Mouse (Mus musculus): Measurements from ENCODE around the gene Npdc1. TPM values are rescaled to one million over a fixed set of nuclear protein-coding genes. Genes with fewer than 3 reads are reported as not detected.

The Npdc1 gene
- total RNA-seq, 2 experiments from 2014 or later: 37.9 to 39.7 TPM

- intact Hi-C loops (cut with DNase I): loop anchor here (2.0 to 10.0 kb wide), 3 partner anchors 50 to 128 kb away; partner anchors contain the start of gene Edf1
These were observed 28.1 kb downstream of the Npdc1 start for GRCm38 (mm10) chr2:25427256-25427655.

GRCm38 (mm10) chr2:25428442-25429236 lies 29.5 kb downstream of the Npdc1 start, which contains the start of gene Abca2:
Gene Abca2, plus strand, starts transcription at chr2:25428703.
- peak; percentile 94 for DNase-seq
- intact Hi-C loops (cut with DNase I): loop anchor here (2.0 to 10.0 kb wide), 3 partner anchors 32 to 126 kb away; partner anchors contain the start of genes Edf1 and Paxx

More at GRCm38 (mm10) chr2:25427256-25427655, 28.1 kb downstream of the Npdc1 start:
- no peak for DNase-seq

- peak in 1 of 2 experiments; percentile 20 for DNase-seq
- intact Hi-C loops (cut with DNase I): loop anchor here (2.0 to 10.0 kb wide), 3 partner anchors 31 to 125 kb away; partner anchors contain the start of genes Edf1 and Paxx
These were observed 30.5 kb downstream of the Npdc1 start for GRCm38 (mm10) chr2:25429435-25430180.

- intact Hi-C loops (cut with DNase I): no loop called here
- DNase-seq: no peak
These were observed 31.5 kb downstream of the Npdc1 start for GRCm38 (mm10) chr2:25430395-25431233.

GRCm38 (mm10) chr2:25431308-25431855 lies 32.2 kb downstream of the Npdc1 start:
- no peak for DNase-seq
- intact Hi-C loops (cut with DNase I): no loop called here

- DNase-seq: no peak
- intact Hi-C loops (cut with DNase I): no loop called here
These were observed 33.4 kb downstream of the Npdc1 start for GRCm38 (mm10) chr2:25432326-25433098.

GRCm38 (mm10) chr2:25433101-25433500 lies 34.0 kb downstream of the Npdc1 start:
- intact Hi-C loops (cut with DNase I): no loop called here

GRCm38 (mm10) chr2:25434292-25434691 lies 35.1 kb downstream of the Npdc1 start:
- DNase-seq: no peak
- intact Hi-C loops (cut with DNase I): no loop called here

More at GRCm38 (mm10) chr2:25433101-25433500, 34.0 kb downstream of the Npdc1 start:
- DNase-seq: no peak

- intact Hi-C loops (cut with DNase I): no loop called here
- DNase-seq: no peak
These were observed 37.2 kb downstream of the Npdc1 start for GRCm38 (mm10) chr2:25436286-25436820.

- DNase-seq: no peak
These were observed 41.9 kb downstream of the Npdc1 start for GRCm38 (mm10) chr2:25441067-25441466.

GRCm38 (mm10) chr2:25442682-25443081 lies 43.5 kb downstream of the Npdc1 start:
- DNase-seq: no peak
- intact Hi-C loops (cut with DNase I): no loop called here

More at GRCm38 (mm10) chr2:25441067-25441466, 41.9 kb downstream of the Npdc1 start:
- intact Hi-C loops (cut with DNase I): no loop called here

- intact Hi-C loops (cut with DNase I): no loop called here
- no peak for DNase-seq
These were observed 51.9 kb downstream of the Npdc1 start for GRCm38 (mm10) chr2:25450853-25451647.

- no peak for DNase-seq
- intact Hi-C loops (cut with DNase I): no loop called here
These were observed 53.8 kb downstream of the Npdc1 start for GRCm38 (mm10) chr2:25452951-25453350.

- intact Hi-C loops (cut with DNase I): no loop called here
These were observed 57.2 kb downstream of the Npdc1 start, which contains the start of gene Clic3 for GRCm38 (mm10) chr2:25456205-25456953. Gene Clic3, plus strand, starts transcription at chr2:25456838.

GRCm38 (mm10) chr2:25457022-25457896 lies 58.1 kb downstream of the Npdc1 start:
- DNase-seq: peak in 1 of 2 experiments; percentile 9
- intact Hi-C loops (cut with DNase I): no loop called here

More at GRCm38 (mm10) chr2:25456205-25456953, 57.2 kb downstream of the Npdc1 start, which contains the start of gene Clic3:
- DNase-seq: peak in 1 of 2 experiments; percentile 8

GRCm38 (mm10) chr2:25458911-25459310 lies 59.8 kb downstream of the Npdc1 start:
- intact Hi-C loops (cut with DNase I): no loop called here
- DNase-seq: peak; percentile 53 to 68

Data from heart, postnatal 10 days (tissue).